Mouse (Mus musculus): ENCODE results near the gene Hmcn1. TPM values are rescaled to one million over a fixed set of nuclear protein-coding genes. Genes with fewer than 3 reads are reported as not detected.

Hmcn1 gene
- total RNA-seq, 2 experiments from 2014 or later, result 1.9 to 2.2 TPM

DNA sequence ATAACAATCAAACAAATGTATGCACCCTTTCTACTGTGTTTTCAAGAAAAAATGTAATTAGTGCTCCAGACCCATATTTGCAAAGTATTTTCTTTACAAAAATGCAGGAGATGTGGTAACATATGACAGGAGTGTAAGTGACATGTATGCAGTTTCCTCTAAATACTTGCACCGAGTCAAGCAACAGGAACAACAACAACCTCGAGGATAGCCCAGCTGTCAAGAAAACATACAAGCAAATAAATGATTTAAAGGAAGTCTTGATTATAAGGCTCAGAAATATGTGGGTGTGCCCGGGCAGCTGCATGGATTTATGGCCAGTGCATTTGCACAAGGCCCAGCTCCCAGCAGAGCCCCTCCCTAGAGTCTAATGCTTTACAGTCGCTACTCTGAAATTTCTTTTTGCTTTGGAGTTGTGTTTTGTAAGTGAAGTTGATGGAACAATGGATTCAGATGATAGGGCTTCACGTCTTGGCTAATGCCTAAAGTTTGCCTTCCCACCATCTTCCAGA lies 99.5 kb downstream of the Hmcn1 start:
- intact Hi-C loops (cut with DNase I), result no loop called here
- no peak for DNase-seq (ENCODE audit: low spot score in 2 of 2)

GRCm38 (mm10) chr1:150890017-150890416 lies 103.2 kb downstream of the Hmcn1 start:
- no peak for DNase-seq (ENCODE audit: low spot score in 2 of 2)
- intact Hi-C loops (cut with DNase I), result no loop called here

GRCm38 (mm10) chr1:150886267-150886666 lies 107.0 kb downstream of the Hmcn1 start:
- no peak for DNase-seq (ENCODE audit: low spot score in 2 of 2)
- intact Hi-C loops (cut with DNase I), result no loop called here

DNA sequence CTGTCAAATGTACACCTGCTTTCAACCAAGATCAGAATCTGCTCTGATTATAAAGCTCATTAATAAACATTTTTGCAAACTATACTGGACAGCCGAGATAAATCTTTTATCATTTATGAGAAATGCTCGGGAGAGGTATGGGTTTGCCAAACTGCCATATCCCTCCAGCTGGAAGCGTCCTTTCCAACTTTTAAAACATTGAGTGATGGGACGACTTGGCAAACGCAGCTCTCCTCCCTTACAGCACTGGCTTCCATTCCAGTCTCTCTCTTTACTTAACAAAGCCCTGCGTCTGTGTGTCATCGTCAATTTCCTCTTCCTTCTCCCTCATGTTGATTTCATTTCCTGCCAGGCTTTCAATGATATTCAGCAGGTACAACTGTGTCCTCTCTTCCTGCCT lies 114.8 kb downstream of the Hmcn1 start:
- DNase-seq (ENCODE audit: low spot score in 2 of 2), result no peak
- intact Hi-C loops (cut with DNase I), result no loop called here

DNA sequence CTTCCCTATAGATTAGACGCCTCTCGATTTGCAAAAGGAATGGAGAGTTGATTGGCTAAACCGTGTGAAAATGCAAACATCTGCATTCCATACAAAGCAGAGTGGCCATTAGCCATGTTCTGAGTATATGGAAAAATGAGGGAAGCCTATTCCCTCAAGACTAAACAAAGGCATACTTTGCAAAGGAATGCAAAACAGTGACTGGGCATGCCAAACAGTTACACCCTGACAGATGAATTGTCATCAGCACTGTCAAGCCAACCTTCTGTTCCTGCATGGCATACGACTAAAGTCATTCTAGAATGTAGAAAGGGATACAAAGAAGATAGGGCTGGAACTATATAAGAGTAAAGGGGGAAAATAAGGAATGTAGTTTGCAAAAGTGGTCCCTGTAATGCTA lies 115.3 kb downstream of the Hmcn1 start:
- intact Hi-C loops (cut with DNase I), result no loop called here
- no peak for DNase-seq (ENCODE audit: low spot score in 2 of 2)

DNA sequence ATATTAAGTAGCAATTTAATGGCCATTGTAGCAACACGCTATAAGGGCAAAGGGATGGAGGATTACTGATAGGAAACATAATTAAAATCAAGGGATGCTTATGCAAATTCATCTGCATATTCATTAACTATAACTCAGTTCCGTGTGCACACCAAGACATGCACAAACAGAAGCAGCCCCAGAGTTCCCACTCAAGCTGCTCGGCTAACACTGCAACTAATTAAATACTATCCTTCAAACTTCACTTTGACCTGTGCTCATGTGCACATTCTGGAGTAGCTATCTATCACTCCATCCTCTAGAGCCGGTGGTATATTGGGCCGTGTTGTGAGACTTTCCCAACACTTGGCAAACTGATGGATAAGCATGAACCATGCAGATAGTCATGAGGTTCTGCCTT lies 119.2 kb downstream of the Hmcn1 start:
- intact Hi-C loops (cut with DNase I), result no loop called here
- no peak for DNase-seq (ENCODE audit: low spot score in 2 of 2)

- DNase-seq (ENCODE audit: low spot score in 2 of 2), result no peak
- intact Hi-C loops (cut with DNase I), result no loop called here
Observed at GRCm38 (mm10) chr1:150873231-150873630, 120.0 kb downstream of the Hmcn1 start.

GRCm38 (mm10) chr1:150872105-150872504 lies 121.1 kb downstream of the Hmcn1 start:
- no peak for DNase-seq (ENCODE audit: low spot score in 2 of 2)
- intact Hi-C loops (cut with DNase I), result no loop called here

DNA sequence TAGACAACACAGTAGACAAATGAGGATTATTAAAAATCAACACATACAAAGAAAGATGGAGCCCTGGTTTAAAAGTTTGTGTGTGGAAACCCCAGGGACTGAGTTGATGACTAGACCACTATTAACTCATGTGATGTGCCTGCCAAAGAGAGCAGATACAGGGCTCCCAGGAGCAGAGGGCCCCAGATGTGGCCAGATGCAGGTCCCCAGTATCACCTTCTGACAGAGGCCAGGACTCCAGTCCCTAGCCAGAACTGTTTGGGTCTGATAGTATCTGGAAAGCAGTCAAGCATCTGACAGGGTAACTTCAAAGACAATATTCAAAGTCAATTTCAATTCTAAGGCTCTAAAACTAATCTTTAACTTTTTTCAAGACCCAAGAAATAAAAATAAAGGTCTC lies 124.0 kb downstream of the Hmcn1 start:
- DNase-seq (ENCODE audit: low spot score in 2 of 2), result no peak
- intact Hi-C loops (cut with DNase I), result no loop called here

GRCm38 (mm10) chr1:150866615-150867014 lies 126.6 kb downstream of the Hmcn1 start:
- intact Hi-C loops (cut with DNase I), result no loop called here
- no peak for DNase-seq (ENCODE audit: low spot score in 2 of 2)

DNA sequence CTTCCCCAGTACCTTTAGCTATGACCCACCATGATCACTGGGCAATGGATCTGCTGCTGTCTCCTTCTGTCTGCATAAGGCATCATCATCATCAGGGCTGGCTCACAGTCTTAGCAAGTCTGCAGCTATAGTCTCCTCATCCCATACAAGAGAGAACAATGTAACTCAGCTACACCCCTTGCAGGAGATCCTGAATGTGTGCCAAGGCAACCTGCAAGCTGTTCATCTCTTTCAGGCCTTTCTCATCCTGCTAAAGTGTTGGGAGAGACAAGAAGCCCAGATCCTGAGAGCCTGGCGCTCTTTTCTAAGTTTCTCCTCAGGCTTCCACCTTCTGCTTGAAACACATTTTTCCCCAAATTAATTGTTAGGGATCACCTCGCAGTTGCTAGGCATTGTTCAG lies 135.5 kb downstream of the Hmcn1 start:
- no peak for DNase-seq (ENCODE audit: low spot score in 2 of 2)
- intact Hi-C loops (cut with DNase I), result no loop called here

DNA sequence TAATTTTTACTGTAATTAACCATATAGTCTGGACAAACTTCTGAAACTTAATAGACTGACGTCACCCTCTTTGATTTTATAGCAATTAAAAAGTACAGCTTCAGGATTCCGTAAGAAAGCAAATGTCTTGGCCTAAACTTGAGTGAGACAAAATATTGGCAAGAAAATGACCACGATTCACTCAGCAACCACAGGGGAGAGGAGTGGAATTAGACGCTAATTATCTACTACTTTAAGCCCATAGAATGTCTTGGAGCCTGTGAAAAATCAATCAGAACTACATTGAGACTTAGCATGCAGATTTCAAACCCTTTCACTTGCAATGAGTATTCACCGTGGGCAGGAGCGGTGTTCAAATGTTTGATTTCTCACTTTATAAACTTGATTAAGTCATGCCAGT lies 159.8 kb downstream of the Hmcn1 start:
- DNase-seq (ENCODE audit: low spot score in 2 of 2), result no peak
- intact Hi-C loops (cut with DNase I), result no loop called here

GRCm38 (mm10) chr1:150829851-150830250 lies 163.4 kb downstream of the Hmcn1 start:
- DNase-seq (ENCODE audit: low spot score in 2 of 2), result no peak
- intact Hi-C loops (cut with DNase I), result no loop called here

DNA sequence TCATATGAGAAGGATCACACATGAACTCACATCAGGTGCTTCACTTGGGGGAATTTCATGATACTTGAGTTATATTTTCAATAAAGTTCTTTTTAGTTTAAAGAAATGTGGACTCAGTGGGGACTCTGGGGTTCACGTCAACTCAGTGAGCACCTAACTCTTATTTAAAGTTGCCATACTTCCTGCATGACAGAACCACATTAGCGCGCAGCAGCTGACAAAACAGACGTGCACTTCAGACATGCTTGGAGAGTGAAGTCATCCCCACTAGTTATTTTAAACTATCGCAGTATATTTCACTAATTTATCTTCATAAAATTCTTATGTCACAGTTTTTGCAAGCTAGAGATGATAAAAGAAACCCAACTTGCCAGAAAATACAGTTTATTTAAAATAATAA lies 166.1 kb downstream of the Hmcn1 start:
- no peak for DNase-seq (ENCODE audit: low spot score in 2 of 2)
- intact Hi-C loops (cut with DNase I), result no loop called here

DNA sequence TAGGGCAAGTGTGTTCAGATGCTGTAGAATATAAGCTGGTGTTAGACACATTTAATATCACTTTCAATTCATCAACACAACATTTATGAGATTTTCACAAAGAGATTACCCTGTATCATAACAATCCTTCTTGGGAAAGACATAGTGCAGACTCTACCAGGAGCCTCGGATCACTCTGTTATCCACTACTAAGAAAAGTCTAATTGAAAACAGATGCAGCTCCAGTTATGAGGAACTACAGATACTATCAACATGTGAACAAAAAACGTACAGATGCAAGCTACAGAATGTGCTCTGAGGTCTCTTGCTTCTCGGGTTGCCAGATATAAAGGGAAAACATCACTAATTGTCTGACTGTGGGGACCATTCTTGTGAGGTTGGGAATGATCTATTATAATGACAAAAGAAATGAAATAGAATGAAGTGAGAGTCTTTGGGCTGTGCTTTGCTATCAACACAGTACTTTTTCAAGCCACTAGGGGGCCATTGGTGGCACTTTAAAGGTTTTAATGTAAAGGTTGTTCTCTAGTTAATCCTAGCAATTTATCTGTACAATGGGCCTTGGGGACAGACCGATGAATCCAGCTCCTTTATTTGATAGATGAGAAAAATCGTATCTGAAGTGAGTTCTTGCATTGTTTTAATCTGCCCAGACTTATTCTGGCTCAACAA lies 168.8 kb downstream of the Hmcn1 start:
- intact Hi-C loops (cut with DNase I), result no loop called here
- no peak for DNase-seq (ENCODE audit: low spot score in 2 of 2)

- intact Hi-C loops (cut with DNase I), result no loop called here
- no peak for DNase-seq (ENCODE audit: low spot score in 2 of 2)
Observed at GRCm38 (mm10) chr1:150816035-150816807, 177.0 kb downstream of the Hmcn1 start.

GRCm38 (mm10) chr1:150814917-150815316 lies 178.3 kb downstream of the Hmcn1 start:
- DNase-seq (ENCODE audit: low spot score in 2 of 2), result no peak
- intact Hi-C loops (cut with DNase I), result no loop called here

- DNase-seq (ENCODE audit: low spot score in 2 of 2), result no peak
- intact Hi-C loops (cut with DNase I), result no loop called here
Observed at GRCm38 (mm10) chr1:150813381-150813780, 179.9 kb downstream of the Hmcn1 start.

- intact Hi-C loops (cut with DNase I), result no loop called here
- DNase-seq (ENCODE audit: low spot score in 2 of 2), result no peak
Observed at GRCm38 (mm10) chr1:150806864-150807263, 186.4 kb downstream of the Hmcn1 start.

DNA sequence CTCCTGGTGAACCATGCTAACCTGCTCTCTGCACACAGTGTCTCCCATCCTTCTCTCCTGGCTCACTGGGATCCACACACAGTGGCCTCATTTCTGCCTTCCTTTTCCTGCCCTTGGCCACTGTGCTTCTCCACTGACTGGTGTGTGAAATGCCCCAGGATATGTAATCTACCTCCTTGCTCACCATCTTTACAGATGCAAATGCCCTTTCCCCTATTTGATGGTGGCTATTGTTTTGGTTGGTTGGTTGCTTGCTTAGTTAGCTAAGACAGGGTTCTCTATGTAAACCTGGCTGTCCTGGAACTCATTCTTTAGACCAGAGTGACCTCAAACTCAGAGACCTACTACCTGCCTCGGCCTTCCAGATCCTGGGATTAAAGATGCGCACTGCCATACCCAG lies 187.8 kb downstream of the Hmcn1 start:
- intact Hi-C loops (cut with DNase I), result no loop called here
- no peak for DNase-seq (ENCODE audit: low spot score in 2 of 2)
